Mouse (Mus musculus) inflammation-experienced regulatory T-cells, adult 6 months (primary cell): ENCODE data around the gene Krt14. TPM values are rescaled to one million over a fixed set of nuclear protein-coding genes. Genes with fewer than 3 reads are reported as not detected.

ENCODE experiments used
- ATAC-seq: one replicate; pipeline ENCODE4 v1.8.0; 2017
- polyA plus RNA-seq, 3 experiments: library from polyadenylated mRNA; unstranded; fragments of 100-300 nt; shearing (Covaris generic); gene quantifications; one replicate each; pipeline ENCODE4 v1.2.1; 2017

Gene Krt14
- polyA plus RNA-seq, 3 experiments from 2014 or later, result not detected

GRCm38 (mm10) chr11:100164392-100164791, 43.0 kb downstream of the Krt14 start:
- no peak for ATAC-seq

DNA sequence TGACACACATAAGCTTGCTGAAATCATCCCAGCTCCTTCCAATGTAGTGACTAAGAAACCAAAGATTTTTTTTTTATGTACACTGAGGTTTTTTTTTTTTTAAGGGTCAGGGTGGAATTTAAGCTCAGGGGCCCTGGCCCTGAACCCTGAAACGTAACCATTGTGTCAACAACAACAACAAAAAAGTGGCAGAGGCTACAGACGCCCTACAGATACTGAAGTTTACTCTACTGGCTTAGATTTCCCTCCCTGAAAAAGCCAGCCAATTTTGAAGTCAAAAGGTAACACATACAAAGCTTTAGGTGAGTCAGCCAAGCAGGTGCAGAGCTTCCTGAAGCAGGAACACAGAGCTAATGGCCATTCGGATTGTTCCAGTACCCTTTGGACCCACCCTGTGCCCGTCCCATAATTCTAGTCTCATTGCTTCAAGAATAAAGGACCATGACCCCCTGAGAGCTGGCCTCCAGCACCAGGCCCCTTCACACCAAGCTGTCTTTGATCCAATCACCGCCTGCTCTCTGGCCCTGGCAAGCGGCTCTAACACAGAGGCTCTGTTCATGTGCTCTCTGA, 49.4 kb downstream of the Krt14 start:
- ATAC-seq, result no peak

GRCm38 (mm10) chr11:100157331-100157730, 50.0 kb downstream of the Krt14 start:
- no peak for ATAC-seq

DNA sequence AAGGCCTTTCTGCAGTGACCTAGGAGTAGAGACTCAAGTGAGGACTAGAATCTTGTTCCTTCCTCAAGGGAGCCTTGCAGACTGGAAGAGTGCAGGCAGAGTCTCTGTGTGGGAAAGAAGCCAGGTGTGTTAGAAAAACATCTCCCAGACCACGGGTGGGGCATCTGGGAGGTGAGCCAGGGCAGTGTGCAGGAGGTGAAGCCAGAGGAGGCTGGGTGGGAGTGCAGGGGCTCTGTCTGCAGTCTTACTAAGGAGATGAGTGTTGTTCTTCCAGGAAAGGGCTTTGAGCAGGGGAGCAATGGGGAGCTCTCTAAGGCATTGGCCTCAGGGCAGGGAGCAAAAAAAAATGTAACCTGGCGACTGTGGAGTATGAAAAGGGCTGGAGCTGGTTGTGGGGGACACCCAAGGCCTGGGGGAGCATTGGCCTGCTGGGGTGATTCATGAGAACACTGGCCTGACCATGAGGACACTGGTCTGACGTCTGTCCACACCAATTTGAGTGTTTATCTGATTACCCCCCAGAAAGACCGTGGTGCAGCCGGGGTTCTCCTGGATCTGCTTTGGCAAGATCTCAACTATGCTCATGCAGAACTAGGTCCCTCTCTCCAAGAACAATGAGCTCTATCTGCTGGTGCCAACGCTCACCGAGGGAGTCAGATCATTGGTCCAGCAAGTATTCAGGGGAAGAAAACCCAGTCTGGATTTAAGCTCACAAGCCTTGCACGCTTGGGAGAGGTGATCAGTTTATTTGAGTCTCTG, 51.7 kb downstream of the Krt14 start:
- no peak for ATAC-seq

Other genes starting within 250 kb of the Krt14 start
- gene Krtap29-1, start 228.5 kb downstream of the Krt14 start, polyA plus RNA-seq, result not detected
- not detected for gene Krtap16-1, start 221.0 kb downstream of the Krt14 start, polyA plus RNA-seq
- gene Krtap17-1, start 213.6 kb downstream of the Krt14 start, polyA plus RNA-seq, result not detected
- gene Krt33a, start 191.3 kb downstream of the Krt14 start, polyA plus RNA-seq, result not detected
- gene Krt33b, start 177.7 kb downstream of the Krt14 start, polyA plus RNA-seq, result not detected
- not detected for gene Krt34, start 166.0 kb downstream of the Krt14 start, polyA plus RNA-seq
- not detected for gene Krt31, start 157.0 kb downstream of the Krt14 start, polyA plus RNA-seq
- not detected for gene Krt32, start 119.3 kb downstream of the Krt14 start, polyA plus RNA-seq
- gene Krt35, start 111.3 kb downstream of the Krt14 start, polyA plus RNA-seq, result not detected
- gene Krt36, start 101.9 kb downstream of the Krt14 start, polyA plus RNA-seq, result not detected
- not detected for gene Krt13, start 86.0 kb downstream of the Krt14 start, polyA plus RNA-seq
- not detected for gene Krt15, start 71.6 kb downstream of the Krt14 start, polyA plus RNA-seq
- gene Krt19, start 58.9 kb downstream of the Krt14 start, polyA plus RNA-seq, result not detected
- not detected for gene Krt9, start 14.3 kb downstream of the Krt14 start, polyA plus RNA-seq
- not detected for gene Krt16, start 41.4 kb upstream of the Krt14 start, polyA plus RNA-seq
- 1 to 10 TPM; 1.8 to 4.5 (median 2.1) TPM for gene Krt17, start 53.5 kb upstream of the Krt14 start, polyA plus RNA-seq
- gene Krt42, start 62.3 kb upstream of the Krt14 start, polyA plus RNA-seq, result not detected
- 1,000 to 10,000 TPM; 1,938 to 3,125 (median 2,500) TPM for gene Eif1, start 112.3 kb upstream of the Krt14 start, polyA plus RNA-seq
- not detected for gene Gast, start 126.9 kb upstream of the Krt14 start, polyA plus RNA-seq
- gene Hap1, start 148.6 kb upstream of the Krt14 start, polyA plus RNA-seq, result 1 to 10 TPM in 1 of 3 experiments, under 1 TPM in 2; 0.55 to 1.1 (median 0.70) TPM
- gene Jup, start 190.2 kb upstream of the Krt14 start, polyA plus RNA-seq, result 1 to 10 TPM in 1 of 3 experiments, under 1 TPM in 1, not detected in 1; 0.36 to 1.4 TPM
- under 1 TPM in 1 of 3 experiments, not detected in 2; 0.92 TPM for gene P3h4, start 207.3 kb upstream of the Krt14 start, polyA plus RNA-seq
- 1 to 10 TPM in 1 of 3 experiments, not detected in 2; 2.9 TPM for gene Fkbp10, start 208.1 kb upstream of the Krt14 start, polyA plus RNA-seq
- gene Nt5c3b, start 234.3 kb upstream of the Krt14 start, polyA plus RNA-seq, result 100 to 1,000 TPM; 124 to 134 (median 127) TPM
- gene Klhl10, start 234.4 kb upstream of the Krt14 start, polyA plus RNA-seq, result under 1 TPM in 2 of 3 experiments, not detected in 1; 0.41 to 0.47 TPM